Mouse (Mus musculus): ENCODE data around the gene Smg1.

GRCm38 (mm10) chr7:118258451-118258850, 15.0 kb upstream of the Smg1 start:
- no peak for TF ChIP-seq CTCF (IDR thresholded peaks at IDR 0.05; ENCODE audit: insufficient read depth, low read length)
- no peak for TF ChIP-seq POLR2A (IDR thresholded peaks at IDR 0.05; ENCODE audit: borderline replicate concordance, extremely low read depth, low read depth, low read length)
